Mouse (Mus musculus) small intestine, adult 2 months (tissue): ENCODE results near the gene Foxp1. TPM values are rescaled to one million over a fixed set of nuclear protein-coding genes. Genes with fewer than 3 reads are reported as not detected.

Experiments used
- H3K27ac ChIP-seq: fragments of 200-500 bp; 2 replicates; pipeline ENCODE4 v1.5.1; 2012; ENCODE audit warnings: low read depth, low read length, control low read depth, inconsistent platforms; ENCODE audit not compliant: insufficient read depth
- H3K27me3 ChIP-seq: fragments of 200-500 bp; 2 replicates; pipeline ENCODE4 v1.6.1; 2012; ENCODE audit warnings: mild to moderate bottlenecking, moderate library complexity, low read length, inconsistent platforms; ENCODE audit not compliant: control insufficient read depth, insufficient read depth
- H3K36me3 ChIP-seq: fragments of 200-500 bp; 2 replicates; pipeline ENCODE4 v1.6.1; 2012; ENCODE audit warnings: mild to moderate bottlenecking, low read length, control low read depth, inconsistent platforms; ENCODE audit not compliant: control insufficient read depth, insufficient read depth
- H3K4me1 ChIP-seq: fragments of 200-500 bp; 2 replicates; pipeline ENCODE4 v1.6.1; 2012; ENCODE audit warnings: low read length, inconsistent platforms, mixed read lengths; ENCODE audit not compliant: control insufficient read depth, insufficient read depth, insufficient read length
- H3K4me3 ChIP-seq: fragments of 200-500 bp; 2 replicates; pipeline ENCODE4 v1.5.1; 2012; ENCODE audit warnings: low read depth, mild to moderate bottlenecking, control low read depth, inconsistent platforms, low read length, moderate library complexity
- CTCF ChIP-seq: fragments of 200-500 bp; IDR thresholded peaks from 2 replicates; pipeline ENCODE4 v1.5.1; 2012; ENCODE audit warnings: low read depth, mild to moderate bottlenecking, control low read depth, inconsistent platforms, low read length, moderate library complexity, mixed read lengths; ENCODE audit not compliant: insufficient replicate concordance, insufficient read length; ENCODE audit errors: extremely low read depth
- POLR2A ChIP-seq: fragments of 200-500 bp; IDR thresholded peaks from 2 replicates; pipeline ENCODE4 v1.6.1; 2012; ENCODE audit warnings: low read depth, mild to moderate bottlenecking, control low read depth, inconsistent platforms, low read length, moderate library complexity
- WGBS: fragments of 180-500 bp; shearing (Covaris S2); methylation state at CpG from one replicate; pipeline ENCODE4 v1.1.7; 2018; 5-methylcytosine and 5-hydroxymethylcytosine counted together
- polyA plus RNA-seq: library from polyadenylated mRNA; depleted of rRNA; stranded (reverse); fragments of >200 nt; gene quantifications from 2 replicates; pipeline ENCODE4 v1.2.3, GENCODE M21; 2012

Foxp1 gene
- polyA plus RNA-seq, 1 experiment, result 52.2 TPM

DNA sequence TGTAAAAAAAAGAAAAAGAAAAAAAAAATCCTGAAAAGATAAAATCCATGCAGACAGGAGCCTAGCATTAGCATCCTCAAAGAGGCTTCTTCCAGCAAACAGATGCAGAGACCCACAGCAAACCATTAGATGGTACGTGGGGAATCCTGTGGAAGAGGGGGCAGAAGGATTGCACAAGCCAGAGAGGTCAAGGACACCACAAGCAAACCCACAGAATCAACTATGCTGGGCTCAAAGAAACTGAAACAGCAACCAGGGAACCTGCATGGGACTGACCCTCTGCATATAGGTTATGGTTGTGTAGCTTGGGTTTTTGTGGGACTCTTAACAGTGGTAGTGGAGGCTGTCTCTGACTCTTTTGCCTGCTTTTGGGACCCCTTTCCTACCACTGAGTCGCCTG, 466.1 kb downstream of the Foxp1 start:
- Histone ChIP-seq H3K36me3 (peaks cover 3% of the 10 kb centered on the region), H3K27ac (no peak overlapping the region), H3K4me1 (no peaks in the 10 kb centered on the region), H3K4me3 (no peak overlapping the region), H3K27me3 (no peaks in the 10 kb centered on the region)
- no peak for TF ChIP-seq CTCF
- TF ChIP-seq POLR2A, result no peak
- 78% methylated on average over 2 of the region's 2 CpGs for WGBS

DNA sequence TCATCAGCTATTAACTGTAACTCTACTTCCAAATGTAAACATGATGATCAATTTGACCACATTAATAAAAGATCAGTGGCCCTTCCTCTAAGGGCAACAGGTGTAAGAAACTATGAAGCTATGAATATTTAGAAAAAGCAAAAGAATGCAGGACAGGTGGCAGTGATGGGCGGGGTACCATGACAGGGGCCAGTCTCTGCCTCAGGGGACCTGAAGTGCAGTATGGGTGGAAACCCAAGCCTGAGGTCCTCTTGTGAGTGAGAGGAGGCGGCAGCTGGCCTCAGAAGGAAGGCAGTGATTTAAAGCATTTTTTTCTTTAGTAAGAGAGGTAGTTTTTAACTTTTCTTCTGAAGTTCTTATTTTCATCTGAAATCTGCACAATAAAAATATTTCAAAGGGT, 468.5 kb downstream of the Foxp1 start:
- H3K4me3 ChIP-seq, result no peak overlapping the region
- TF ChIP-seq CTCF (no peak), POLR2A (no peak)
- H3K27me3 ChIP-seq, result no peaks in the 10 kb centered on the region
- H3K4me1 ChIP-seq, result no peaks in the 10 kb centered on the region
- H3K27ac ChIP-seq, result no peak overlapping the region
- H3K36me3 ChIP-seq, result peaks cover 2% of the 10 kb centered on the region
- 89% methylated on average over 2 of the region's 2 CpGs for WGBS

DNA sequence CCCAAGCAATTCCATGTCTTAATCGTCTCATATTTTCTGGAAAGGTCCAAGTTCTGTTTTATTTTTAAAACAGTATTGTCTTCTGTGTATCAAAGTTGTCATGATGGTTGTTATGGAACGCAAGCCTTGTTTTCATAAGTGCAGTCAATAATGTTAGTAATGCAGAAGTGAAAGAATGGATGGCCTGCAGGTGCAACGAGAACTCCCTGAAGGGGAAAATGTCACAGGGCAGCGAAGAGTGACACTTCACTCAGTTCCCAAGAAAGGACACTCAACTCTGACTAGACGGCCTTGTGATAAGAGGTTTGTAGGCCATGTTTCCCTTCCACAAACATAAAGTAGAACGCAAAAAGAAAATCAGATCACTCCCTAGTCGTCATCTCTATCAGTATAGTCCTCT, 469.4 kb downstream of the Foxp1 start:
- H3K36me3 ChIP-seq, result peaks cover 2% of the 10 kb centered on the region
- no peak overlapping the region for H3K4me3 ChIP-seq
- no peak overlapping the region for H3K27ac ChIP-seq
- WGBS, result 76% methylated on average over 7 of the region's 7 CpGs
- no peaks in the 10 kb centered on the region for H3K4me1 ChIP-seq
- TF ChIP-seq POLR2A, result no peak
- TF ChIP-seq CTCF, result no peak
- no peaks in the 10 kb centered on the region for H3K27me3 ChIP-seq

DNA sequence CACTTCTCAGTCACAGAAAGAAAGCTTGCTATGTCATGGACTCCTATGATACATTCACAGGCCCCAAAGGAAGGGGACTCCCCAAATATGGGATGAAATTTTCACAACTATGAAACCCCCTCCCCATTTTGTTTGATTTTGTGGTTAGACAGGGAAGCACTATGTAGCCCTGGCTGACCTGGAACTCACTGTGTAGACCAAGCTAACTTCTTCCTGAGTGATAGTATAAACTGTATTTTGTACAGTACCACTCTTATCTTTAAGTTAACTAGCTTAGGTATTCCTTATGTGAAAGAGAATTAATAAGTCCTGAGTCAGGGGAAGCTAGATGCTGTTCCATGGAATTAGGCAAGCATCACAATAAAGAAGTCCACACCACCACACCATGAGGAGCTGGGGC, 470.8 kb downstream of the Foxp1 start:
- no peak for TF ChIP-seq CTCF
- TF ChIP-seq POLR2A, result no peak
- H3K27ac ChIP-seq, result no peak overlapping the region
- no peaks in the 10 kb centered on the region for H3K27me3 ChIP-seq
- H3K4me1 ChIP-seq, result peaks cover 6% of the 10 kb centered on the region
- H3K4me3 ChIP-seq, result no peak overlapping the region
- H3K36me3 ChIP-seq, result peaks cover 2% of the 10 kb centered on the region

DNA sequence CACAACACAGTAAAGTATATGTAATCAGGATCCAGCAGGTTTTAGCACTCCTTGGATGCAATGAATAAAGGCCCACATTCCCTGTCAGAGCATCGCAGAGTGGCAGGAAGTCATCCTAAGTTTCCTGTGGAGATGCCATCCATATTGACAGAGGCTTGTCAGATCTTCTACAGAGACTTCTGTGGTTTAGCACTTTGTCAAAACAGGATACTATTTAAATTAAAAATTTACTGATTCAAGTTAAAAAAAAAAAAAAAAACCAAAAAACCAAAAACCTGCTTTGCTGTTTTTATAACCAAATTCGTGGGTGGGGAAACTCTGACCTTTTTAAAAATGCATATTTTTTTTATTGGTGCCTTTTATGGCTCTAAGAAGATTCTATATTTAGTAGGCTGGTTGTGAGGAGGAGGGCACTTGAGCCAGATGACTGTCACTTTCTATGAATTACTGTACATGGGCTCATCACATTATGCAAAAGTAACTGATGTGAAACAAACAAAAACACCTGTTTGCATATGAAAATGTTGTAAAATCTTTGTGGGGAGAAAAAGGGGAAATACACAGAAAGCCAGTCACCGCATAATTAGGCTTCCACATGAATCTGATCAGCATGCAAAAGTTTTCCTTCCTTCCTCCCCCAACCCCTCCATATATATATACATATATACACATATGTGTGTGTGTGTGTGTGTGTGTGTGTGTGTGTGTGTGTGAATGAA, 472.1 kb downstream of the Foxp1 start:
- Histone ChIP-seq H3K27me3 (no peaks in the 10 kb centered on the region), H3K27ac (no peak overlapping the region), H3K4me3 (no peak overlapping the region), H3K36me3 (peaks cover 2% of the 10 kb centered on the region), H3K4me1 (peaks cover 6% of the 10 kb centered on the region)
- 75% methylated on average over 3 of the region's 3 CpGs for WGBS
- no peak for TF ChIP-seq POLR2A
- TF ChIP-seq CTCF, result no peak

DNA sequence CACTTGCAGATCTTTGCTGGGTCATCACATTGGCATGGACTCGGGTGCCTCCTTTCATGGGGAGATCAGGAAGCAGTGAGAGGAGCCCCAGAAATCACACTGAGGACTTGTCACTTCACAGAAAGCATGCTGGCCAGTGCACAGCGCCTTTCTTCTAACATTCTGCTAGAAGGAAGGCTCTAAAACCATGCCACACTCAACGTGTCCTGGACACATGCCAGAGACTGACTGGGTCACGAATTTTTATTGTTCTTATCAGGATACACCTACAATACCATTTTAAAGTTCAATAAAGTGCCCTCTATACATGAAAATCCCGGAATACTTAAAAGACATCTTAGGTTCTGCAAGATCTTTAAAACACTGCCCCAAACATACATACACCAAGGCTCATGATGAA, 475.2 kb downstream of the Foxp1 start:
- no peaks in the 10 kb centered on the region for H3K36me3 ChIP-seq
- H3K4me3 ChIP-seq, result no peak overlapping the region
- no peaks in the 10 kb centered on the region for H3K27me3 ChIP-seq
- no peak overlapping the region for H3K27ac ChIP-seq
- TF ChIP-seq CTCF (no peak), POLR2A (no peak)
- 25% methylated on average over 5 of the region's 5 CpGs for WGBS
- H3K4me1 ChIP-seq, result peaks cover 10% of the 10 kb centered on the region

DNA sequence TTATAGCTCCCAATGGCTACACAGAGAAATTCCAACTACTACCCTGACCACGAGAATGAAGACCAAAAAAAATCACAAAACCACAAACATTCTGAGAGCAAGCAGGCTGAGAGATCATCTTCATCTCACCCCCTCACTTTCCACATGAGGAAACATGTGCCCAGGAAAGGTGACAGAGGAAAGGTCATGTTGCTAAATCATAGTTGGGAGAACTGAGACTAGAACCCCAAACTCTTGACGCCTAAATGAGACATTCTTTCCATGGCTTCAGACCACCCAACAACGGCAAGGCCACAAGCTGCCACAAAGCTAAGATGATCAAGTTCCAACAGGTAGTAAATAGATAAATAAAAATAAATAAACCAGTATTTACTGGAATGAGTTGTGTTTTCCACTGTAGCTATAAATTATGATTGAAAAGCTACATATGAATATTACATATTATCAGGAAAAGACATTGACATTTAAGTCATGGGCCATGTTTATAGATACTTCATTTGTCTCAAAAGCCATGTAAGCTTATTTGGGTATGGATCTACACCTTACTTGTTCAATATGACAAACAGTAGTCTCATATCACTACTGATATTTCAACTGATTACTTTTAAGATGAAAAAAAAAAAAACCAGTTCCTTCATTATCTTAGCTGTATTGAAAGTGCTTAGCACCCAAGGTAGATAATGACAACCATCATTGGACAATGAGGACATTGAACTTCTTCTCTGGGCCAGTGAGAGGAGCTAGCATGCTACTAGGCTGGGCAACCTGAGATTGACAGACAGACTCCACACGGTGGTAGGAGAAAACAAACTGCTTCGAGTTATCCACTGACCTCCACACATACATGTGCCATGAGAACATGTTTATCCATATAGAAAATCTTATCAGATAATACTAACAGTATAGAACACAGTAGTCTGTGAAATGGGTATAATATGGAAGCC, 476.4 kb downstream of the Foxp1 start:
- 73% methylated on average over 5 of the region's 5 CpGs for WGBS
- Histone ChIP-seq H3K4me3 (no peak overlapping the region), H3K27ac (no peak overlapping the region), H3K27me3 (no peaks in the 10 kb centered on the region), H3K4me1 (peaks cover 12% of the 10 kb centered on the region), H3K36me3 (no peaks in the 10 kb centered on the region)
- TF ChIP-seq POLR2A, result no peak
- TF ChIP-seq CTCF, result no peak
